In the genomic region with DNA sequence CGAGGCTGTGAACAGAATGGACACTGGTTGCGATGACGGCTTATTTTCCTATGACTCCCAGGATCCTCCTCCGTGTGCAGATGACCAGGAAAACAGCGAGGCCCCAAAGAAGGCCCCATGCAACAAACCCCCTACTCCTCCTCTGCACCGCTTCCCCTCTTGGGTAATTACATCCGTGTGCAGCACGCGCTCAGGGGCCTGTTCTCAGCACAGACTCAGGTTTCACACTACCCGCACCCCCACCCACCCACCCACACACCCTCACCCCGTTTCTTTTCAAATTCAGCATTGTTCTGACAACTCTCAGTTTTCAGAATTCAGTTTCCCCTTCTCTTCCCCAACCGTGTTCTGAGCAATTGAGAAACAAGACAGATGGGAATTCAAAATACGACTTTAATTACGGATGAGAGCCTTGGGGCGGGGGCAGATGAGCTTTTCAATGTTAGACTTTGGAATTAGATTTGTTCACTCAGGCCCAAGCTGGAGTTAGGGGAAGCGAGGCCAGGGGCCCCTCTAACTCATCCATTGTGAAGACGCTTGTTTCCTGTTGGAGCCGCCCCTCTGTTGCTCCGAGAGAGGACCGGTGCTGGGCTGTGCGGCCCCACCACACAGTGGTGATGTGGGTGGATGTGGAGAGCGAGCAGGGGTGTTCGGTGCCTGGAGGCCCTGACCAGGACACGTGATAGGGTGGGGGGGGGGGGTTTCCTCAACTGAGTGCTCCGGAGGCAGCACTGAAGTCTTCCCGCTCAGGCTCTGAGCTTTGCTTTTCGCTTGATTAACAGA, we compare ENCODE assay signal across 8 mouse cellular contexts. TPM values are rescaled to one million over a fixed set of nuclear protein-coding genes. Genes with fewer than 3 reads are reported as not detected.
DNase-seq lines count a peak whose midpoint lies in the region; ATAC-seq and TF ChIP-seq lines count a peak whose summit lies in the region.

No protein-coding gene starts in this region.

- no peak for TF ChIP-seq EP300 in stomach, postnatal 0 days (optimal IDR thresholded peaks at IDR 0.05)

- intact Hi-C loops in gastrocnemius, adult 2 months (cut with DNase I), result no loop called here

- no peak for TF ChIP-seq POLR2A in limb, embryonic 14.5 days (IDR thresholded peaks at IDR 0.05; ENCODE audit: borderline replicate concordance, extremely low read depth, insufficient read depth, insufficient read length)

- no peak overlapping the region for H3K27ac ChIP-seq in stomach, embryonic 14.5 days (ENCODE audit: low read length)
- no peak overlapping the region for H3K27ac ChIP-seq in stomach, postnatal 0 days (replicated peaks)
- H3K27ac ChIP-seq in forebrain, embryonic 11.5 days (ENCODE audit: low read depth, low read length), result peak overlapping the region; percentile 59; the same call in 1 of the 2 replicates
- no peak overlapping the region; the same call in 1 of the 2 replicates for H3K27ac ChIP-seq in limb, embryonic 14.5 days (replicated peaks; ENCODE audit: low read depth, low read length)
- H3K27ac ChIP-seq in gastrocnemius, adult 2 months, result no peak overlapping the region

- ATAC-seq in stomach, embryonic 14.5 days (ENCODE audit: insufficient number of reproducible peaks, insufficient read depth, low FRiP score, low read depth), result 0 out of 2 replicates have a peak, but pooled peaks have one; percentile 46
- no peak for ATAC-seq in stomach, postnatal 0 days (ENCODE audit: low FRiP score, low TSS enrichment)
- peak; percentile 94 for ATAC-seq in forebrain, embryonic 11.5 days (replicated peaks; ENCODE audit: low FRiP score)
- ATAC-seq in limb, embryonic 14.5 days (ENCODE audit: low FRiP score, low read depth), result peak; percentile 73

- 68% methylated on average over 27 of the region's 27 CpGs for WGBS in stomach, embryonic 14.5 days
- 67% methylated on average over 27 of the region's 27 CpGs for whole genome bisulfite sequencing in stomach, postnatal 0 days
- 49% methylated on average over 26 of the region's 27 CpGs for WGBS in forebrain, embryonic 11.5 days
- 57% methylated on average over 26 of the region's 27 CpGs for WGBS in limb, embryonic 14.5 days

- H3K4me2 ChIP-seq in stomach, embryonic 14.5 days (replicated peaks; ENCODE audit: low read depth, low read length), result no peak overlapping the region
- H3K4me2 ChIP-seq in stomach, postnatal 0 days (replicated peaks; ENCODE audit: low read depth), result no peak overlapping the region
- H3K4me2 ChIP-seq in forebrain, embryonic 11.5 days (ENCODE audit: low read depth, low read length, severe bottlenecking), result peak overlapping the region; percentile 27; the same call in 1 of the 2 replicates
- H3K4me2 ChIP-seq in limb, embryonic 14.5 days (replicated peaks; ENCODE audit: low read depth, low read length, severe bottlenecking), result no peak overlapping the region

- H3K4me3 ChIP-seq in stomach, embryonic 14.5 days (ENCODE audit: low read depth, low read length), result no peak overlapping the region
- H3K4me3 ChIP-seq in stomach, postnatal 0 days (ENCODE audit: low read depth, low read length), result no peak overlapping the region
- no peak overlapping the region for H3K4me3 ChIP-seq in forebrain, embryonic 11.5 days (ENCODE audit: low read depth, low read length)
- no peak overlapping the region for H3K4me3 ChIP-seq in limb, embryonic 14.5 days (replicated peaks; ENCODE audit: low read length)
- no peak overlapping the region for H3K4me3 ChIP-seq in gastrocnemius, adult 2 months

- no peak for DNase-seq in stomach, postnatal 0 days (ENCODE audit: low spot score)
- peak; percentile 79 for DNase-seq in forebrain, embryonic 11.5 days (ENCODE audit: low spot score)
- no peak for DNase-seq in limb, embryonic 14.5 days (ENCODE audit: low spot score)
- DNase-seq in thymus, postnatal 4 days, result peak; percentile 47
- DNase-seq in gastrocnemius, adult 2 months, result no peak
- no peak for DNase-seq in yolk sac, embryonic 10.5 days (ENCODE audit: low spot score)
- no peak for DNase-seq in cerebellum, postnatal 36 days

- H3K9ac ChIP-seq in stomach, embryonic 14.5 days (replicated peaks; ENCODE audit: low read depth, low read length), result no peak overlapping the region
- no peak overlapping the region for H3K9ac ChIP-seq in stomach, postnatal 0 days (ENCODE audit: low read length)
- H3K9ac ChIP-seq in forebrain, embryonic 11.5 days (ENCODE audit: low read length), result no peak overlapping the region
- no peak overlapping the region for H3K9ac ChIP-seq in limb, embryonic 14.5 days (ENCODE audit: low read depth, low read length, severe bottlenecking)

- H3K9me3 ChIP-seq in stomach, embryonic 14.5 days (ENCODE audit: control insufficient read depth, low read depth, low read length), result no peaks in the 10 kb centered on the region
- no peaks in the 10 kb centered on the region for H3K9me3 ChIP-seq in stomach, postnatal 0 days (ENCODE audit: control insufficient read depth, low read length)
- H3K9me3 ChIP-seq in forebrain, embryonic 11.5 days (ENCODE audit: control insufficient read depth, low read length), result no peaks in the 10 kb centered on the region
- no peaks in the 10 kb centered on the region for H3K9me3 ChIP-seq in limb, embryonic 14.5 days (ENCODE audit: control insufficient read depth, low read length)

- no peak for TF ChIP-seq CTCF in stomach, postnatal 0 days (IDR thresholded peaks at IDR 0.05; ENCODE audit: low read depth)
- TF ChIP-seq CTCF in gastrocnemius, adult 2 months (IDR thresholded peaks at IDR 0.05), result no peak

- H3K27me3 ChIP-seq in stomach, embryonic 14.5 days (ENCODE audit: control insufficient read depth, insufficient read depth, low read length), result no peaks in the 10 kb centered on the region
- H3K27me3 ChIP-seq in stomach, postnatal 0 days (ENCODE audit: control insufficient read depth, insufficient read depth, low read length), result no peaks in the 10 kb centered on the region
- H3K27me3 ChIP-seq in forebrain, embryonic 11.5 days (ENCODE audit: control insufficient read depth, insufficient read depth, low read length), result no peaks in the 10 kb centered on the region
- H3K27me3 ChIP-seq in limb, embryonic 14.5 days (ENCODE audit: control insufficient read depth, insufficient read depth, low read length), result no peaks in the 10 kb centered on the region

- no peaks in the 10 kb centered on the region for H3K4me1 ChIP-seq in stomach, embryonic 14.5 days (ENCODE audit: control insufficient read depth, insufficient read depth, low read length)
- no peaks in the 10 kb centered on the region for H3K4me1 ChIP-seq in stomach, postnatal 0 days (replicated peaks; ENCODE audit: control insufficient read depth, insufficient read depth)
- 0 out of 2 replicates have a peak, but pooled peaks cover 3% of the 10 kb centered on the region for H3K4me1 ChIP-seq in forebrain, embryonic 11.5 days (replicated peaks; ENCODE audit: control insufficient read depth, insufficient read depth, low read length)
- H3K4me1 ChIP-seq in limb, embryonic 14.5 days (ENCODE audit: control insufficient read depth, insufficient read depth, low read length), result no peaks in the 10 kb centered on the region

- peaks cover 26% of the 10 kb centered on the region for H3K36me3 ChIP-seq in stomach, embryonic 14.5 days (ENCODE audit: control insufficient read depth, insufficient read depth, low read length)
- H3K36me3 ChIP-seq in stomach, postnatal 0 days (ENCODE audit: control insufficient read depth, insufficient read depth, low read length), result no peaks in the 10 kb centered on the region
- H3K36me3 ChIP-seq in forebrain, embryonic 11.5 days (ENCODE audit: control insufficient read depth, insufficient read depth, low read length), result no peaks in the 10 kb centered on the region
- H3K36me3 ChIP-seq in limb, embryonic 14.5 days (ENCODE audit: control insufficient read depth, insufficient read depth, low read length), result peaks cover 33% of the 10 kb centered on the region

RNA-seq across cellular contexts. Expression of a gene that starts 55.3 kb away (rescaled TPM):
- polyA plus RNA-seq in stomach, embryonic 14.5 days (2014; fragmentation: Nextera tagmentation; extraction: Ambion mirVana), result 16.2 and 18.1 TPM in 2 replicates
- 2.3 and 2.4 TPM in 2 replicates for polyA plus RNA-seq in stomach, postnatal 0 days (2015; fragmentation: Nextera tagmentation; extraction: Ambion mirVana)
- 3.2 and 3.5 TPM in 2 replicates for polyA plus RNA-seq in forebrain, embryonic 11.5 days (2014; fragmentation: Nextera tagmentation; extraction: Ambion mirVana)
- 24.5 TPM in 2 replicates for polyA plus RNA-seq in limb, embryonic 14.5 days (2012; rRNA removed)
- polyA plus RNA-seq in limb, embryonic 14.5 days (2014; fragmentation: Nextera tagmentation; extraction: Ambion mirVana), result 12.6 and 12.8 TPM in 2 replicates
- total RNA-seq in gastrocnemius, adult 2 months (2021), result 1 to 10 TPM in 1 of 2 experiments, under 1 TPM in 1; 0.77 to 1.7 TPM

RNA-seq across cellular contexts. Expression of a gene that starts 59.3 kb away (rescaled TPM):
- polyA plus RNA-seq in stomach, embryonic 14.5 days (2014; fragmentation: Nextera tagmentation; extraction: Ambion mirVana), result 37.1 and 39.9 TPM in 2 replicates
- polyA plus RNA-seq in stomach, postnatal 0 days (2015; fragmentation: Nextera tagmentation; extraction: Ambion mirVana), result 13.3 and 14.0 TPM in 2 replicates
- 35.0 and 41.8 TPM in 2 replicates for polyA plus RNA-seq in forebrain, embryonic 11.5 days (2014; fragmentation: Nextera tagmentation; extraction: Ambion mirVana)
- polyA plus RNA-seq in limb, embryonic 14.5 days (2012; rRNA removed), result 17.2 and 21.0 TPM in 2 replicates
- 29.9 and 33.0 TPM in 2 replicates for polyA plus RNA-seq in limb, embryonic 14.5 days (2014; fragmentation: Nextera tagmentation; extraction: Ambion mirVana)
- total RNA-seq in gastrocnemius, adult 2 months (2021), result 1 to 10 TPM; 3.2 to 3.6 TPM

Comparison
In these comparisons a context has a peak if more than half of its experiments do, and no peak if none do; other contexts are left out.
1. DNase-seq: peak in forebrain, embryonic 11.5 days (single experiment) and thymus, postnatal 4 days (single experiment); none in stomach, postnatal 0 days (single experiment), limb, embryonic 14.5 days (single experiment), gastrocnemius, adult 2 months (single experiment), yolk sac, embryonic 10.5 days (single experiment) and cerebellum, postnatal 36 days (0 of 2).